Mouse (Mus musculus) midbrain, embryonic 16.5 days (tissue): ENCODE data around the gene Tulp4. TPM values are rescaled to one million over a fixed set of nuclear protein-coding genes. Genes with fewer than 3 reads are reported as not detected.
A peak's percentile ranks its signal among the peaks of the same experiment; 100 is the strongest.
"Not testable (repeated sequence)": the region's sequence is repeated elsewhere in the genome, so short reads cannot be mapped to it uniquely, and the experiment has no call there.

Experiments used
- ATAC-seq: fragments of 200-750 bp; cut with Nextera tagmentation; 2 replicates; pipeline ENCODE4 v1.8.0; 2017; ENCODE audit warnings: moderate TSS enrichment
- H3K27ac ChIP-seq: fragments of 300-500 bp; sonication (generic); 2 replicates; pipeline ENCODE4 v1.5.1; 2014; ENCODE audit warnings: mild to moderate bottlenecking, low read length, mixed read lengths
- H3K27me3 ChIP-seq: fragments of 300-500 bp; sonication (generic); 2 replicates; pipeline ENCODE4 v1.6.1; 2014; ENCODE audit warnings: low read depth, low read length, mixed read lengths; ENCODE audit not compliant: control insufficient read depth, insufficient read depth
- H3K36me3 ChIP-seq: fragments of 300-500 bp; sonication (generic); 2 replicates; pipeline ENCODE4 v1.6.1; 2014; ENCODE audit warnings: mild to moderate bottlenecking, low read length, moderate library complexity, mixed read lengths; ENCODE audit not compliant: control insufficient read depth, insufficient read depth
- H3K4me1 ChIP-seq: fragments of 300-500 bp; sonication (generic); 2 replicates; pipeline ENCODE4 v1.6.1; 2014; ENCODE audit warnings: mild to moderate bottlenecking, low read length, mixed read lengths; ENCODE audit not compliant: control insufficient read depth, insufficient read depth
- H3K4me2 ChIP-seq: fragments of 300-500 bp; sonication (generic); 2 replicates; pipeline ENCODE4 v1.6.1; 2014; ENCODE audit warnings: mild to moderate bottlenecking, low read length, mixed read lengths
- H3K4me3 ChIP-seq: fragments of 300-500 bp; sonication (generic); 2 replicates; pipeline ENCODE4 v1.5.1; 2014; ENCODE audit warnings: low read depth, mild to moderate bottlenecking, low read length, moderate library complexity, mixed read lengths
- H3K9ac ChIP-seq: fragments of 300-500 bp; sonication (generic); 2 replicates; pipeline ENCODE4 v1.6.1; 2014; ENCODE audit warnings: low read depth, low read length, mixed read lengths
- H3K9me3 ChIP-seq: fragments of 300-500 bp; sonication (generic); replicated peaks from 2 replicates; pipeline ENCODE4 v1.6.1; 2014; ENCODE audit warnings: mild to moderate bottlenecking, low read length, mixed read lengths; ENCODE audit not compliant: control insufficient read depth, poor library complexity, severe bottlenecking
- WGBS: fragments of 180-500 bp; shearing (Covaris S2); extraction: QIAGEN DNeasy Blood & Tissue Kit; methylation state at CpG from one replicate; pipeline ENCODE4 v1.1.7; 2014; 5-methylcytosine and 5-hydroxymethylcytosine counted together
- polyA plus RNA-seq: library from polyadenylated mRNA; unstranded; fragments of >200 nt; fragmentation: Nextera tagmentation; extraction: Ambion mirVana; gene quantifications from 2 replicates; pipeline ENCODE4 v1.2.1, GENCODE M21; 2015

Tulp4 gene
- polyA plus RNA-seq, 1 experiment from 2014 or later, result 115 TPM

- no peak overlapping the region for H3K27ac ChIP-seq
- H3K4me3 ChIP-seq, result no peak overlapping the region
- H3K36me3 ChIP-seq, result peaks cover 18% of the 10 kb centered on the region
- no peak overlapping the region for H3K9ac ChIP-seq
- 83% methylated on average over 14 of the region's 14 CpGs for WGBS
- H3K4me2 ChIP-seq, result no peak overlapping the region
- no peak for ATAC-seq
- no peaks in the 10 kb centered on the region for H3K4me1 ChIP-seq
- no peaks in the 10 kb centered on the region for H3K27me3 ChIP-seq
- no peaks in the 10 kb centered on the region for H3K9me3 ChIP-seq
Measured at GRCm38 (mm10) chr17:6202389-6203110, 96.3 kb downstream of the Tulp4 start.

GRCm38 (mm10) chr17:6203126-6203525, 96.9 kb downstream of the Tulp4 start:
- peaks cover 19% of the 10 kb centered on the region for H3K36me3 ChIP-seq
- no peak overlapping the region for H3K4me2 ChIP-seq
- H3K4me1 ChIP-seq, result no peaks in the 10 kb centered on the region
- H3K27ac ChIP-seq, result no peak overlapping the region
- H3K27me3 ChIP-seq, result no peaks in the 10 kb centered on the region
- ATAC-seq, result no peak
- no peak overlapping the region for H3K9ac ChIP-seq
- no peak overlapping the region for H3K4me3 ChIP-seq
- no peaks in the 10 kb centered on the region for H3K9me3 ChIP-seq
- 82% methylated on average over 7 of the region's 7 CpGs for WGBS

GRCm38 (mm10) chr17:6203795-6204194, 97.6 kb downstream of the Tulp4 start:
- H3K4me1 ChIP-seq, result no peaks in the 10 kb centered on the region
- H3K9ac ChIP-seq, result no peak overlapping the region
- WGBS, result 38% methylated on average over 4 of the region's 4 CpGs
- no peak overlapping the region for H3K27ac ChIP-seq
- no peaks in the 10 kb centered on the region for H3K9me3 ChIP-seq
- H3K4me2 ChIP-seq, result no peak overlapping the region
- H3K36me3 ChIP-seq, result peaks cover 16% of the 10 kb centered on the region
- no peak for ATAC-seq
- H3K4me3 ChIP-seq, result no peak overlapping the region
- H3K27me3 ChIP-seq, result no peaks in the 10 kb centered on the region

GRCm38 (mm10) chr17:6211721-6212120, 105.5 kb downstream of the Tulp4 start:
- no peaks in the 10 kb centered on the region for H3K4me1 ChIP-seq
- WGBS, result 96% methylated on average over 1 of the region's 1 CpGs
- no peak overlapping the region for H3K4me2 ChIP-seq
- ATAC-seq, result no peak
- H3K4me3 ChIP-seq, result no peak overlapping the region
- H3K36me3 ChIP-seq, result peaks cover 19% of the 10 kb centered on the region
- H3K27me3 ChIP-seq, result no peaks in the 10 kb centered on the region
- no peak overlapping the region for H3K9ac ChIP-seq
- no peak overlapping the region for H3K27ac ChIP-seq
- H3K9me3 ChIP-seq, result no peaks in the 10 kb centered on the region

DNA sequence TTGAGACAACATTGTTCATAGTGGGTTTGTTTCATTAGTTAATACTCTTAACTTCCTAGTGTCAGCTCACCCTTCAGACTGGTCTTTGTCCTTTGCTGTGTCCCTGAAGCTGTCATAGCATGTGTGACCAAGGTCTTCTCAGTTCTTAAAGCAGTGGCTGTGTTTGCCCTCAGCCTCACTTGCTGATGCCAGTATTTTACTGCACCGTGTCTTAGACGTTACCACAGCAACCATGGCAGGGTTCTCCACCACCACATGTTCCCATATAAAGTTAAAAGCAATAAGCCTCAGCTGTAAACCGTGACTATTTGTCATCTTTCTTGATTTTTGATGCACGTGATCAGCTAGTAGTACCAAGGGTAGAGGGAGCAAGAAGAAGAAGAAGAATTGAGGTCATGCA, 109.4 kb downstream of the Tulp4 start:
- 85% methylated on average over 4 of the region's 4 CpGs for WGBS
- no peak overlapping the region for H3K9ac ChIP-seq
- H3K27me3 ChIP-seq, result no peaks in the 10 kb centered on the region
- H3K36me3 ChIP-seq, result peaks cover 22% of the 10 kb centered on the region
- H3K4me3 ChIP-seq, result no peak overlapping the region
- ATAC-seq, result no peak
- no peak overlapping the region for H3K4me2 ChIP-seq
- H3K4me1 ChIP-seq, result no peaks in the 10 kb centered on the region
- no peak overlapping the region for H3K27ac ChIP-seq
- no peaks in the 10 kb centered on the region for H3K9me3 ChIP-seq

DNA sequence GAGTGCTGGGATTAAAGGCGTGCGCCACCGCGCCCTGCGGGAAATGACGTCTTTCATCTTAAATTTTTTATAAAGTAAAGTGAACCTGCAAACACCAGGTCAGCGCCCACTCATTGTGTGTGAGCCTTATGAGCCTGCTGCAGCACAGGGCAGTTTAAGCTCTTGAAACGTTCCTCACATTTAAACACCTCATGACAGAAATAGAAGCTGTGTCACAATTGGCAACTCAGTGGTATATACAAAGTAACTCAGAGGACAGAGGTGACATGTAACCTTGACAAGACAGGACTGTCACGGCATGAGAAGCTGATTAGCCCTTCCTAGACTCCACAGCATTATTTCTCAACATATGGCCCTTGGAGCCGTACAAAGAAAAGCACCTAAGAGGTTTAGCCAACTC, 110.3 kb downstream of the Tulp4 start:
- 92% methylated on average over 10 of the region's 10 CpGs for WGBS
- H3K4me1 ChIP-seq, result no peaks in the 10 kb centered on the region
- no peak overlapping the region for H3K27ac ChIP-seq
- peaks cover 20% of the 10 kb centered on the region for H3K36me3 ChIP-seq
- H3K4me3 ChIP-seq, result no peak overlapping the region
- no peak for ATAC-seq
- H3K9ac ChIP-seq, result no peak overlapping the region
- no peak overlapping the region for H3K4me2 ChIP-seq
- H3K9me3 ChIP-seq, result no peaks in the 10 kb centered on the region
- no peaks in the 10 kb centered on the region for H3K27me3 ChIP-seq

DNA sequence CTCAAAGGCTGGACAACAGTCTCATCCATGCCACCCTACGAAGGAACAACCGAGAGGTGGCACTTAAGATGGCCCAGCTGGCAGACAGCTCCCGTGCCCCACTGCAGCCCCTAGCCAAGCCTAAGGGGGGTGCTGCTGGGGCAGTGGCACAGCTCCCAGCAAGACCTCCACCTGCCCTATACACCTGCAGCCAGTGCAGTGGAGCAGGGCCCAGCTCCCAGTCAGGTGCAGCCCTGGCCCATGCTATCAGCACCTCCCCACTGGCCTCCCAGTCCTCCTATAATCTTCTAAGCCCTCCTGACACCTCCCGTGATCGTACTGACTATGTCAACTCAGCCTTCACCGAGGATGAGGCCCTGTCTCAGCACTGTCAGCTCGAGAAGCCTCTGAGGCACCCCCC, 126.4 kb downstream of the Tulp4 start:
- H3K4me3 ChIP-seq, H3K4me2 ChIP-seq, ATAC-seq, H3K4me1 ChIP-seq, H3K36me3 ChIP-seq, H3K9me3 ChIP-seq, H3K27me3 ChIP-seq, H3K9ac ChIP-seq, H3K27ac ChIP-seq: not testable (repeated sequence)
- no CpG with 5 or more reads among the region's 7 CpGs for WGBS

GRCm38 (mm10) chr17:6251298-6251697, 145.1 kb downstream of the Tulp4 start:
- H3K4me1 ChIP-seq, H3K27ac ChIP-seq, H3K4me2 ChIP-seq, ATAC-seq, H3K36me3 ChIP-seq, H3K4me3 ChIP-seq, H3K27me3 ChIP-seq, H3K9me3 ChIP-seq, H3K9ac ChIP-seq: not testable (repeated sequence)
- WGBS, result 92% methylated on average over 1 of the region's 1 CpGs

DNA sequence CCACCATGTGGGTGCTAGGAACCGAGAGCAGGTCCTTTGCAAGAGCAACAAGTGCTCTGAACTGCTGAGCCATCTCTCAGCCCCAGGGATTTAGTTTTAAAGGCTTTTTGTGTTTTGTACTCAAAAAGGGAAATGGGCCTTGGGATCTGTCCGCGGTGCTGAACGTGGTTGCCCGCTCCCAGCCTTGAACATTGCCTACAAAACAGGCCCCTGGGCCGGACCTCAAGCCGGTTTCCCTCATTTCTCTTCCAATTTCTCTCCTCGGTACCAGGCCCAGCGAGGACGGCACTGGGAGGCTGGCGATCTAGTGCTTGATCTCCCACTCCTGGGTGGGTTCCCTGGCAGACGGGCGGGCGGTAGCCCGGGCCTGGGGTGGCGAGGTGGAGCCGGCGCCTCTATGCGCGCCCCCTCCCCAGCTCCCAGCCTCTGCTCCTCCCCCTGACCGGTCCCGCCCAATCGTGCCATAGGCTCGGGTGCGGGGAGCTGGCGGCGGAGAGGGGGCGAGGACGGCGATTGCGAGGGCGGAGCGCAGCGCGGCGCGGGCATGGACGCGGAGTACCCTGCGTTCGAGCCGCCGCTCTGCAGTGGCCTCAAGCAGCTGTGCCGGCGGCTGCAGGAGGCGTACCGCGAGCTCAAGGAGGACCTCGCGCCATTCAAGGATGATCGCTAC, 150.3 kb downstream of the Tulp4 start, which contains the start of gene Tmem181a:
Gene Tmem181a, plus strand, starts transcription at position 461 of the 670 bp plus-strand sequence.
- peak within 1 kb of the TSS; percentile 42 for H3K4me2 ChIP-seq
- WGBS, result 0% methylated on average over 5 of the region's 51 CpGs
- not testable (repeated sequence) for H3K4me1 ChIP-seq, H3K9me3 ChIP-seq, H3K27me3 ChIP-seq, H3K27ac ChIP-seq, H3K36me3 ChIP-seq
- peak within 1 kb of the TSS; percentile 39 for H3K4me3 ChIP-seq
- peak; percentile 91 for ATAC-seq
- 0 out of 2 replicates have a peak within 1 kb of the TSS, but pooled peaks have one; percentile 44 for H3K9ac ChIP-seq
